Mouse (Mus musculus) small intestine, adult 2 months (tissue): ENCODE data around the gene Psmc6. TPM values are rescaled to one million over a fixed set of nuclear protein-coding genes. Genes with fewer than 3 reads are reported as not detected.
A peak's percentile ranks its signal among the peaks of the same experiment; 100 is the strongest.

Experiments used
- H3K27ac ChIP-seq: fragments of 200-500 bp; 2 replicates; pipeline ENCODE4 v1.5.1; 2012; ENCODE audit warnings: low read depth, low read length, control low read depth, inconsistent platforms; ENCODE audit not compliant: insufficient read depth
- H3K27me3 ChIP-seq: fragments of 200-500 bp; 2 replicates; pipeline ENCODE4 v1.6.1; 2012; ENCODE audit warnings: mild to moderate bottlenecking, moderate library complexity, low read length, inconsistent platforms; ENCODE audit not compliant: control insufficient read depth, insufficient read depth
- H3K36me3 ChIP-seq: fragments of 200-500 bp; 2 replicates; pipeline ENCODE4 v1.6.1; 2012; ENCODE audit warnings: mild to moderate bottlenecking, low read length, control low read depth, inconsistent platforms; ENCODE audit not compliant: control insufficient read depth, insufficient read depth
- H3K4me1 ChIP-seq: fragments of 200-500 bp; 2 replicates; pipeline ENCODE4 v1.6.1; 2012; ENCODE audit warnings: low read length, inconsistent platforms, mixed read lengths; ENCODE audit not compliant: control insufficient read depth, insufficient read depth, insufficient read length
- H3K4me3 ChIP-seq: fragments of 200-500 bp; 2 replicates; pipeline ENCODE4 v1.5.1; 2012; ENCODE audit warnings: low read depth, mild to moderate bottlenecking, control low read depth, inconsistent platforms, low read length, moderate library complexity
- CTCF ChIP-seq: fragments of 200-500 bp; IDR thresholded peaks from 2 replicates; pipeline ENCODE4 v1.5.1; 2012; ENCODE audit warnings: low read depth, mild to moderate bottlenecking, control low read depth, inconsistent platforms, low read length, moderate library complexity, mixed read lengths; ENCODE audit not compliant: insufficient replicate concordance, insufficient read length; ENCODE audit errors: extremely low read depth
- POLR2A ChIP-seq: fragments of 200-500 bp; IDR thresholded peaks from 2 replicates; pipeline ENCODE4 v1.6.1; 2012; ENCODE audit warnings: low read depth, mild to moderate bottlenecking, control low read depth, inconsistent platforms, low read length, moderate library complexity
- WGBS: fragments of 180-500 bp; shearing (Covaris S2); methylation state at CpG from one replicate; pipeline ENCODE4 v1.1.7; 2018; 5-methylcytosine and 5-hydroxymethylcytosine counted together
- polyA plus RNA-seq: library from polyadenylated mRNA; depleted of rRNA; stranded (reverse); fragments of >200 nt; gene quantifications from 2 replicates; pipeline ENCODE4 v1.2.3, GENCODE M21; 2012; rRNA removed

The Psmc6 gene
- 3.3 and 4.8 TPM in 2 replicates for polyA plus RNA-seq

DNA sequence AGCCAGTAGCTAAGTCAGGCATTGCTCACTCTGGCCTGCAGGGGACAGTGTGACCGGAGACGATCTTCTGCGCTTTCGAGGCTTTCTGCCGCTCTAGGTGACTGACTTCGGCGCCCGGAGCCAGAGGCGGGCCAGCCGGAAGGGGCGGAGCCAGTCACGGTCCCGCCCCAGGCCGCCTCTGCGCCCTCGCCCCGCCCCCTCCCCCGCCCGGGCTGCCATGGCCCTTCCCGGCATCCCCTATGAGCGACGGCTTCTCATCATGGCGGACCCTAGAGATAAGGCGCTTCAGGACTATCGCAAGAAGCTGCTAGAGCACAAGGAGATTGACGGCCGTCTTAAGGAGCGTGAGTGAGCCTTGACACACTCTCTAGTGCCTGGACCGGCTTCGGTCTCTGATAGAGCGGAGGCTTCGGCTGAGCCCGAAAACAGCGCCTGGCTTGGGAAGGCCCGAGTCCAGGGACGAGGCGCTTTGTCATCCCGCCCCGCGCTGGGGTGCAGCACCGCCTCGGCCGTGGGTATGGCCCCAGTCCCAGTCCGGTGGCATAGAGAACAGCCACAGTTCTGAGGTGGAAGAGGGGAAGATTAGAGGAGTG lies at the start of gene Psmc6:
Gene Psmc6 (plus strand): TSS at position 200 of the 593 bp plus-strand sequence.
- TF ChIP-seq CTCF (peak; percentile 96; the same call in 1 of the 2 replicates), POLR2A (peak; percentile 87; the same call in 1 of the 2 replicates)
- H3K4me1 ChIP-seq, result no peaks in the 10 kb centered on the region
- H3K27me3 ChIP-seq, result no peaks in the 10 kb centered on the region
- peak within 1 kb of the TSS; percentile 83 for H3K27ac ChIP-seq
- H3K36me3 ChIP-seq, result peaks cover 18% of the 10 kb centered on the region
- under 1% methylated on average over 44 of the region's 44 CpGs for WGBS
- peak within 1 kb of the TSS; percentile 88 for H3K4me3 ChIP-seq

DNA sequence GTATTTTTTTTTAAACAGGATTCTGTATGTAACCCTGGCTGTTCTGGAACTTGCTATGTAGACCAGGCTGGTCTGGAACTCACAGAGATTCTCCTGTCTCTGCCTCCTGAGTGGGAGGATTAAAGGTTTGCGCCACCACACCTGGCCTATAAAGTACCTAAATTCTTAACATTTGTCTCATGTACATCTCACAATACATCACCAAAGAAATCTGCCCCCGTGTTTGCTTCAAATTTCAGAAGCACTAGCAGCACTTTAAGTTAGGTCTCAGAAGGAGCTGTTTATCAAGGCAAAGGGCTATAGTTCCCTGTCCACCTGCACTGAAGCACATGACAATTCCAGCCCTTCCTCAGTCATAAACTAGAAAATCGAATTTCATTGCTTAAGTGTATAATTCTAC lies 47.5 kb upstream of the Psmc6 start:
- H3K27me3 ChIP-seq, result no peaks in the 10 kb centered on the region
- WGBS, result 65% methylated on average over 3 of the region's 3 CpGs
- H3K27ac ChIP-seq, result no peak overlapping the region
- no peak overlapping the region for H3K4me3 ChIP-seq
- no peaks in the 10 kb centered on the region for H3K4me1 ChIP-seq
- peaks cover 6% of the 10 kb centered on the region for H3K36me3 ChIP-seq
- no peak for TF ChIP-seq CTCF
- no peak for TF ChIP-seq POLR2A

DNA sequence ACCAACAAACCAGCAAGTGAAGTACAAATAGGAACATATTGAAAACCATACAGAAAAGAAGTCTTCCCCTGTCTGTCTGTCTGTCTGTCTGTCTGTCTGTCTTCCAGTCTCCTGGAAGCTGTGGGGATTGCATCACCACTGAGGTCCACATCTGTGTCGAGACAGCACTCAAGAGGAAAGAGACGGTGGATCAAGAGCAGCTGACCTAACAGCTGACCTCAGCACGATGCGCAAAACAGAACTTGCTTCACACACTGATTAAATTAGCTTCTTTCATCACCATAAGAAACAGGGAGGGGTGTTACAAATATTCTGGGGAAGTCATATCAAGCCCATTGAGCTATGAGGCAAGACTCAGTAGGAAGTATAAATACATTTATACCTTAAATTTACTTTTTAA lies 38.0 kb upstream of the Psmc6 start:
- Histone ChIP-seq H3K4me1 (no peaks in the 10 kb centered on the region), H3K27ac (no peak overlapping the region), H3K4me3 (no peak overlapping the region), H3K27me3 (no peaks in the 10 kb centered on the region), H3K36me3 (peaks cover 45% of the 10 kb centered on the region)
- TF ChIP-seq POLR2A (no peak), CTCF (no peak)
- WGBS, result 79% methylated on average over 4 of the region's 4 CpGs

DNA sequence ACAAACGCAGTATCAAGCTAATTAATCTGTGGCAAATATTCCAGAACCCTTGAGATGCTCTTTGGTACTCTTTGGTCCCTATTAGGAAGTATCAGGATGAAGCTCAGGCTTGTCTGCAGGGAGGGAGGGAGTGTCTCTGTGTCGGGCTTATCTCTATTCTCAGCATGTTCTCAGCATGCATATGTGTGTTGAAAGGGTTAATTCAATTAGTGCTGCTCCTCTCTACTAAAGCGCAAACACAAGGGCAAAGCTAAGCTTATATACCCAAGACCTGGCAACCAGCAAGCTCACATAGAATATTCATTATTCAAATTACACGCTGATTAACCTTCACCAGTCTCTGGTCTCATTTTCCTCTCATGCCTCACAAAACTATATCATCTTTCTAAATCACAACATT lies 25.6 kb upstream of the Psmc6 start:
- H3K27me3 ChIP-seq, result no peaks in the 10 kb centered on the region
- 81% methylated on average over 4 of the region's 4 CpGs for WGBS

DNA sequence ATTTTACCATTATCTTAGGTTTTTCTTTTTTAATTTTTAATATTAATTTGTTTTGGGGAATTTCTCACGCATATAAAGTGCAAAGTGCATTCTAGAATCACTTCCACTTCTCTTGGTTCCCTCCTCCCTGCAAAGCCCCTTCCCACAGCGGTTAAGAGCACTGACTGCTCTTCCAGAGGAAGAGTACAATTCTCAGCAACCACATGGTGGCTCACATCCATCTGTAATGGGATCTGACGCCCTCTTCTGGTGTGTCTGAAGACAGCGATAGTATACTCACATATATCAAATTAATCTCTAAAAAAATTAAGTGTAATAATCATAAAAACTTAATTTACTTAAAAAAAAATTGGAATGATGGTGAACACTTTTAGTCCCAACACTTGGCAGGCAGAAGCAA lies 25.2 kb upstream of the Psmc6 start:
- Histone ChIP-seq H3K27ac (no peak overlapping the region), H3K27me3 (no peaks in the 10 kb centered on the region), H3K4me1 (0 out of 2 replicates have a peak, but pooled peaks cover 1% of the 10 kb centered on the region), H3K36me3 (peaks cover 37% of the 10 kb centered on the region), H3K4me3 (no peak overlapping the region)
- TF ChIP-seq CTCF, result no peak
- no peak for TF ChIP-seq POLR2A
- 87% methylated on average over 4 of the region's 4 CpGs for WGBS

More for the DNA sequence above, 25.6 kb upstream of the Psmc6 start:
- TF ChIP-seq POLR2A (no peak), CTCF (no peak)
- no peak overlapping the region for H3K27ac ChIP-seq
- 0 out of 2 replicates have a peak, but pooled peaks cover 1% of the 10 kb centered on the region for H3K4me1 ChIP-seq
- H3K4me3 ChIP-seq, result no peak overlapping the region
- H3K36me3 ChIP-seq, result peaks cover 41% of the 10 kb centered on the region

DNA sequence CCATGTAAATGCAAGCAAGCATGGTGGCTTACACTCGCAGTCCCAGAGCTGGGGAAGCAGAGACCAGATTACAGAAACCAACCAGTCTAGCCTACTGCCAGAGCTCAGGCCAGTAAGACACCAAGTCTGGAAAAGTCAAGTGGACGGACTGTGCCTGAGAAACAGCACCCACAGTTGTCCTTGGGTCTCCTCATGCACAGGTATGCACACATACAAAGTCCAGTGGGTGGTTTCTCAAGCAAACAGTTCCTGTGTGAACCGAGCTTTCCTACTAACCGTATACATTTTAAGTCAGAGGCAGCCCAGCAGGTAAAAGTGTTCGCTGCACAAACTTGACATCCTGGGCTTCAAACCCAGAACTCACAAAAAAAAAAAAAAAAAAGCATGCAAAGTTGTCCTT lies 23.7 kb upstream of the Psmc6 start:
- TF ChIP-seq CTCF, result no peak
- no peak for TF ChIP-seq POLR2A
- no peak overlapping the region for H3K4me3 ChIP-seq
- 90% methylated on average over 5 of the region's 5 CpGs for WGBS

DNA sequence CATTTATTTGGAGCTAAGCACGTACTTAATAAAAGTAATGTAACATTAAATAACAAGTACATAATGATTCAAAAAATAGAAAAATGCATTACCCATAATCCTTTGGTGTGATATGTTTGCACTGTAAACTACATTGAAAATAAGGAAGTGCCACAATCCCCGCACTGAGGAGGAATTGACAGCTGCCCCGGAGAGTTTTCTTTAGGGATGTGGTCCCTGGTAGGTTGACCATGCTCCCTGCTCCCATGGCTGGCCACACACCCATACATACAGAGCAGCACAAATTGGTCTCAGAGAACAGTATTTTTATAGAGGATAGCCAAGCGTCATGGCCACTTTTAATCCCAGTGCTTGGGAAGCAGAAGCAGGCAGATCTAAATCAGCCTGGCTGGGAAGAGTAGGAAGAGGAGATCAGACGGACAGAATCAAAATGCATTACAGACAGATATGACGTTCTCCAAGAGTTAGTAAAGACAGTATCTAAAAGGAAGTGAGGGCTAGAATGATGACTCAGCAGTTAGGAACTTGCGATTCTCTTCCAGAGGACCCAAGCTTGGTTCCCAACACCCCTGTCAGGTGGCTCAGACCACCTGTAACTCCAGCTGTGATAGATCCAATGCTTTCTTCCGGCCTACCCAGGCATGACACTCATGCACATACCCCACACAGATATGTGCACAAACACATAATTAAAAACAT lies 21.8 kb upstream of the Psmc6 start:
- no peak overlapping the region for H3K27ac ChIP-seq
- TF ChIP-seq POLR2A (no peak), CTCF (no peak)
- H3K36me3 ChIP-seq, result peaks cover 14% of the 10 kb centered on the region
- no peak overlapping the region for H3K4me3 ChIP-seq
- 82% methylated on average over 8 of the region's 8 CpGs for WGBS
- H3K27me3 ChIP-seq, result no peaks in the 10 kb centered on the region
- 0 out of 2 replicates have a peak, but pooled peaks cover 1% of the 10 kb centered on the region for H3K4me1 ChIP-seq

More for the DNA sequence above, 23.7 kb upstream of the Psmc6 start:
- no peaks in the 10 kb centered on the region for H3K27me3 ChIP-seq
- no peak overlapping the region for H3K27ac ChIP-seq
- peaks cover 25% of the 10 kb centered on the region for H3K36me3 ChIP-seq
- H3K4me1 ChIP-seq, result 0 out of 2 replicates have a peak, but pooled peaks cover 1% of the 10 kb centered on the region
